Mouse (Mus musculus): Measurements from ENCODE around the gene 1600002K03Rik. TPM values are rescaled to one million over a fixed set of nuclear protein-coding genes. Genes with fewer than 3 reads are reported as not detected.

Gene 1600002K03Rik
- total RNA-seq, 4 experiments from 2014 or later: 4.3 to 7.8 (median 6.9) TPM

DNA sequence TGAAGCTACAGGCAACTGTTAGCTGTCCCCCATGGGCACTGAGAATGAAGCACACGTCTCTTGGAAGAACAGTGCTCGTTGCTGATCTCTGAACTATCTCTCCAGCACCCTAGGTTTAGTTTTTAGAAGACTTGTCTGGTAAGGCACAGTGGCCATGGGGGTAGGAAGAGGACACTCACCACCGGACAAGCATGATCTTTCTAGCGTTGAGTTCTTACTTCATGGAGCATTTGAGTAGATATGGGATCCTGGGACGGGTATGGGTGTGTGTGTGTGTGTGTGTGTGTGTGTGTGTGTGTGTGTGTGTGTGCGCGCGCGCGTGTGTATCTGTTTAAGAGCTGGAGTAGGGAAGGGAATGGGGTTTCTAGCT, 32.1 kb upstream of the 1600002K03Rik start, which contains the start of gene Cbarp:
Cbarp (minus strand) TSS at position 170 of the 370 bp plus-strand sequence.
- no peak for DNase-seq (ENCODE audit: low spot score in 2 of 2)

DNA sequence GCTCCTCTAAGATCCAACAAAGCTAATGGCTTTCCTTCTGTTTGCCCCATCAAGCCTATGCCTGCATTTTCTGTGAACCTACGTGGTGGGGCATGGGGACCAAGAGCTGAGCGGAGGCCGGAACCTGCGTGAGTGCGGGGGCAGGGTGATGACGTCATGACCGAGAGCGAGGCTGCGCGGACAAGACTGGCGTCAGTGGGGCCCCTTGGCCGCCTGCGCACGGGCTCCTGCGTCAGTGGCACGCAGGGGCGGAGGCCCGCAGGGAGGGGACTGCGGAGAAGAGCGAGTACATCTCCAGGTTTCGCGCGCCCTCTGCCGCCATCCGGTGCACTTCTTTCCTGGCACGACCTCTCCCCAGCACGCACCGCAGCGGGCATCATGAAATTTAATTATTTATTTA, 31.5 kb upstream of the 1600002K03Rik start:
- peak; percentile 93 to 96 for DNase-seq (ENCODE audit: low spot score in 2 of 2)

DNA sequence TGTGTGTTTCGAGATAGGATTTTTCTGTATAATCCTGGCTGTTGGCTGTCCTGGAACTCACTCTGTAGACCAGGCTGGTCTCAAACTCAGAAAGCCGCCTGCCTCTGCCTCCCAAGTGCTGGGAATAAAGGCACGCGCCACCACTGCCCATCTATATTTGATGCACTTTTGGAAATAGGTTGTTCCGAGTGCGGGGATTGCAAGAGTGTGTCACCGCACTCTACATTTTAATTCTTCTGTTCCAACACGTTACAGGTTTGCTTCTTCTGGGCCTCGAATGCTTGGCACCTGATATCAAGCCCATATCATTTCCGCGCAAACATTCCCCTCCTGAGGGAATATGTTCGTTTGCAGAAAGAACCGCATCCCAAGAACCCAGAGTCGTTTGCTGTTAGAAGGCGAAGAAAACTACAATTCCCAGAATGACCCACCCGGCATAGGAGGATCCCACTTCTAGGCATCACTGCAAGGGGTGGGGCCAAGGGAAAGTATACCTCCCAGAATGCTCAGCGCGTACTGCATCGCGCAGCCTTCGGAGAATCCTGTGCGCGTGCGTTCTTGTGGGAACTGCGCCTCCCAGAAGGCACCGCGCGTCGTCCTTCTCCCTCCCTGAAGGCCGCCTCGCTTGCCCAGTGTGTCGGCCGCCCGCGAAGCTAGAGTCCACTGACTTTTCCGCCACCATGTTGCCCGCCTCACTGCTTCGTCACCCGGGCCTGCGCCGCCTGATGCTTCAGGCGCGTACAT, 30.8 kb upstream of the 1600002K03Rik start:
- peak; percentile 90 to 91 for DNase-seq (ENCODE audit: low spot score in 2 of 2)

DNA sequence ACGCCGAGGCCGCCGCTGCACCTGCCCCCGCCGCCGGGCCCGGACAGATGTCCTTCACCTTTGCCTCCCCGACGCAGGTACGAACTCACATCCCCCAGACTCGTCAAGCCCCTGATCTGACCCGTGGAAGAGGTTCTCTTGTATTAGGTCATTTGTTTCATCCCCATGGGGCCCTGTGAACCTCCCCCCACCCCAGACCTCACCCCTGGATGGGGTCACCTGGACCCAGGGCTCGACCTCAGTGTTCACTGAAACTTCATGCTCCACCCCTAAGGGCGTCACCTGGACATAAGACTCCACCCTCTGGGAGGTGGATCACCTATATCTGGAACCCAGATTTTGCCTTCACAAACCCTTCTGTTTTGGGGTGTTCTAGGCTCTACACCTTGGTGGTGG, 30.2 kb upstream of the 1600002K03Rik start:
- DNase-seq (ENCODE audit: low spot score in 2 of 2): no peak

DNA sequence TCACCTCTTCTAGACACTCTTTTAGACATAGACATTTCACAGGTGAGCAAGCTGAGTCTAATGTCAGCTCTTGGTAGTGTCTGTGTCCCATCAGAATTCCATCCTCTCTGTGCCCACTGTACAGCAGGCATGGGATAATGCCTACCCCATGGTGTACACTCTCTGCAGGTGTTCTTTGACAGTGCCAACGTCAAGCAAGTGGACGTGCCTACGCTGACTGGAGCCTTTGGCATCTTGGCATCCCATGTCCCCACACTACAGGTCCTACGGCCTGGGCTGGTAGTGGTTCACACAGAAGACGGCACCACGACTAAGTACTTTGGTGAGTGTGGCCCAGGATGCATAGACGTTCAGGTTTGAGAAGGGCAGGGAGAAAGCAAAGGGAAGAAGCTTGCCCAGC, 29.1 kb upstream of the 1600002K03Rik start:
- no peak for DNase-seq (ENCODE audit: low spot score in 2 of 2)

DNA sequence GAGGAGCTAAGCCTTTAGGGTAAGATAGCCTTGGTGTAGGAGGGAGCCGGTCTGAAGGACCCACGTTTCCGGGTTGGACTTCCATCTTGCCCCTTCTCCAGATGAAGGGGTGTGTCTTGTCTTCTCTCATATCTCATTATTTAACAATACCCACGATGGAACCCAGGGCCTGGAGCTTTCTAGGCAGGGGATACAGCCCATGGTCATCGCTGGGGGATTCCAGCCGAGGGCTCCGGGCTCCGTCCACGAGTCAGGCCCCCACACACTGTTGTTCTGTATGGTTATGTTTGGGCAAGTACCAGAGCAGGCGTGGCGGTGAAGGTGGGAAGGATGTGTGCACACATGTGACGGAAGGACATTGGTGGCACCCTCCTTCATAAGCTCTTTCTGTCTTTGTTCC, 28.6 kb upstream of the 1600002K03Rik start:
- DNase-seq (ENCODE audit: low spot score in 2 of 2): no peak

DNA sequence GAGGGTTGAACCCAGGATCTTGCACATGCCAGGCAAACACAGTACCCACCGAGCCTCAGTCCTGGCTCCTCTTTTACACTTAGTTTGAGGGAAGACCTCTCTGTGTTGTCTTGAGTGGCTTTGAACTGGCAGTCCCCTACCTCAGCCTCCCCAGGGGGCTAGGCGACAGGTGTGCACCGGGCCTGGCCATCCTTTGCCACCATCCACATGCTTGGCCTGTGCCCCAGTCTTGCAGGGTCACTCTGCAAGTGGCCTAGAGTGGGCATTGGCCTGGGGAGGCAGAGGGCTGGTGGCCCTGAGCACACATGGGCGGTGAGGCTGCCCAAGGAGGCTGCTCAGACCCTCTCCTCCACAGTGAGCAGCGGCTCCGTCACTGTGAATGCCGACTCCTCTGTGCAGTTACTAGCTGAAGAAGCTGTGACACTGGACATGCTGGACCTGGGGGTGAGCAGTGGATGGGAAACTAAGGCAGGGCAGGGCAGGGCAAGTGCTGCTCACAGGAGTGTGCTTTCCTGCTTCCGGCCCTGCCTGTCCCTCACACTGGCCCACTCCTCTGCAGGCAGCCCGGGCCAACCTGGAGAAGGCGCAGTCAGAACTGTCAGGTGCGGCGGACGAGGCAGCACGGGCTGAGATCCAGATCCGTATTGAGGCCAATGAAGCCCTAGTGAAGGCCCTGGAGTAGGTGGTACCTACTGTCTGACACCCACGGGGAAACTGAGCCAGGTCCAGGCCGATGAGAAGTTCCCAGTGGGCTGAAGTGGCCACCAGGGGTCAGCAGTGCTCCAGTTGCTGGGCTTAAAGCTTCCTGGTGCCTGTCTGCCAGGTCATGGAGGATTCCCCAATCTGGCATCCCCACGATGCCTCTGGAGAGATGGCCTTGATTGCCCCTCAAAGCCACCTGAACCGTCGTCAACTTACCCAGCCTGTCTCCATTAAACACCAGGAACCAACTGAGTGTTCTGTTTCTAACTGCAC, 27.6 kb upstream of the 1600002K03Rik start:
- DNase-seq (ENCODE audit: low spot score in 2 of 2): peak in 1 of 2 experiments; percentile 77

DNA sequence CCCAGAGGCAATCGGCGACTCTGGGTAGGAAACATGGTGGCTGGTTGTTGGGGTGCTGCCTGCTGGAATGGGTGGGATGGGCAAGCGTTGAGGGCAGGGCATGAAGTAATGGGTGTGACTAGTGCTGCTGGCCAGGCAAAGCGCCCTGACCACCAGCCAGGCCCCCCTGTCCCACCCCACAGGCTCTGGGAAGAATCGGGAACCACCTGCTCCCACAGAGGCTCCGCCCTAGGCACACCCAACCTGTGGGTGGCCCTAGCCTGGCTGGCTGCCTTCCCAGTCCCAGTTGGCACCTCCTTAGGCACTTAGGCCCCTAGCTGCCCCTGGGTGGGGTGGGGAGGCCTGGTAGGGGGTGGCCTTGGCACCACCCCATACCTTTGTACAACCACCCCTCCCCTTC, 26.8 kb upstream of the 1600002K03Rik start:
- peak in 1 of 2 experiments; percentile 40 for DNase-seq (ENCODE audit: low spot score in 2 of 2)

DNA sequence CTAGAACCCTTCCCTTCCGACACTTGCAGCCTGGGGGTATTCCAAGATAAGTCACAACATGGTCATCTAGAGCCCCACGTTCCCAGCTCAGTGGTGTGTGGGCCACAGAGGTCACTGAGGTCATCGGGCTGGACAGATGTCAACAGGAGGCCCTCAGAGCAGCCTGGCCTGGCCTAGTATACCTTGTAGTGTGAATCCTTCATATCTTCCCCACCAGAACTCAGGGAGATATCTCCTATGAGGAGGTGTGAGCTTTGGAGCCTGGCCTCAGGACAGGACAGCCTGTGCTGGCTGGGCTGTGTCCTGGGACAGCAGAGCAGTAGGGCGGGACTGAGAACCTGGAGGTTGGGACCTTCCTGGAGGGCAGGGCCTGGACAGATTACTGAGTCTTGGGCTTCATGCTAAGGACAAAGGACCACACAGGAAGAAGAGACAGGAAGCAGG, 26.2 kb upstream of the 1600002K03Rik start:
- no peak for DNase-seq (ENCODE audit: low spot score in 2 of 2)

DNA sequence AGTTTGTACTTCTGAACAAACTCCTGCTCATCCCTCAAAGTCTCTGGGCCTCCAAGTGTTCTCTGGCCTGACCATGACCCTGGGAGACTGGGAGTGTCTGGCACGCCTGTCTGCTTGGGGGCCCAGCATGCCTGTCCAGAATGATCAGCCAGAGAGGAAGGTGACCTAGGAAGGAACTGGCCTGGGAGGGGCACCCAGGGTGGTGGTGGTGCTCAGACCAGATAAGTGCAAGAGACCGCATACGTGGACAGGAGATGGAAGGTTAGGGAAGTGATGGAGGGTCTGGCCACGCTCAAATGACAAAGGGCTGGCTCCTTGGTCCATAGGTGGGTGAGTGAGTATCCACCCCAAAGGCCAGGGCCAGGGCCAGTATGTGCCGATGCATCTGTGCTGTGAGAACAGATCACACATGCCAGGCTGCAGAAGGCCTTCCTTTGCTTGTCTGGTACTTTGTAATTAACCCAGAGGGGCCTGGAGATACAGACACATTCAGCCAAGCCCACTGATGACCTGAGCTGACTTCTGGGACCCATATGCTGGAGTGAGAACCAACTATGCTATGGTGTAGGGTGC, 25.5 kb upstream of the 1600002K03Rik start:
- no peak for DNase-seq (ENCODE audit: low spot score in 2 of 2)

DNA sequence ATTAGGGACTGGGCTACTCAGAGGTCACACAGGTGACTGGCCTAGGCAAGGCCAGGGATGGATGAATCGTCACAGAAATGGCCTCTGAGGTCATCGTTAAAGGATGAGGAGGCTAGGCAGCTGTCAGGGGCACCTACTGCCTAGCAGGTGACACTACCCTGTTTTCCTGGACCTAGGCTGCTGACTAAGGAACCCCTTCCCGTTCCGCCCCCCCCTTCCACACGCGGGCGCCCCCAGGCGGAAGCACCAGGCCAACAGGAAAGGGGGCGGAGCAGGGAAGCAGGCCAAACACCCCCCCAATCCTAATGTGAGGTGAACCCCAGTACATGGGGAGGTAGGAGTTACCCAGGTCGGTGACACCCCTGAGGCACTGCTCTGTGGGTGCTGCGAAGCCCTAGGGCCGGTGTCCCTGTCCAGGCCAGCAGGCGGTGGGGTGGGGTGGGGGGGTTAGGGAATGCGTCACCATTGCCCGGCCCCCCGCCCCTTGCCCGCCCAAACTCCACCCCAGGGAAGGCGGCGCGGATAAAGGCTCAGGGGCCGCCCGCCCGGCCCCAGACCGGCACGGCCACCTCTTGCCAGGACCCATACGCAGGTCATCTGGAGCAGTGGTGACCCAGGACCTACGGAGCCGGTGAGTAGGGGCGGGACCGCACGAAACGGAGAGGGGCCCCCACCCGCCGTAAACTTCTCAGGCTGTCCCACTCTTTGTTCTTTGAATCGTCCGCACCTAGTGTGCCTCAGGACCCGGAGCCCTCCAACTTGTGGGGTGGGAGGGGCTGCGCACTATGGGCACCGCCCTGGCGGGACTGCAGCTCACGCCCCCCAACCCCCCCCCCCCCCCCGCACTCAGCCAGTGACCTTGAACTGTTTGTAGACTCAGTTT, 24.8 kb upstream of the 1600002K03Rik start, which contains the start of gene Midn:
Midn (plus strand) TSS at position 554 of the 883 bp plus-strand sequence.
- DNase-seq (ENCODE audit: low spot score in 2 of 2): peak; percentile 80 to 83

DNA sequence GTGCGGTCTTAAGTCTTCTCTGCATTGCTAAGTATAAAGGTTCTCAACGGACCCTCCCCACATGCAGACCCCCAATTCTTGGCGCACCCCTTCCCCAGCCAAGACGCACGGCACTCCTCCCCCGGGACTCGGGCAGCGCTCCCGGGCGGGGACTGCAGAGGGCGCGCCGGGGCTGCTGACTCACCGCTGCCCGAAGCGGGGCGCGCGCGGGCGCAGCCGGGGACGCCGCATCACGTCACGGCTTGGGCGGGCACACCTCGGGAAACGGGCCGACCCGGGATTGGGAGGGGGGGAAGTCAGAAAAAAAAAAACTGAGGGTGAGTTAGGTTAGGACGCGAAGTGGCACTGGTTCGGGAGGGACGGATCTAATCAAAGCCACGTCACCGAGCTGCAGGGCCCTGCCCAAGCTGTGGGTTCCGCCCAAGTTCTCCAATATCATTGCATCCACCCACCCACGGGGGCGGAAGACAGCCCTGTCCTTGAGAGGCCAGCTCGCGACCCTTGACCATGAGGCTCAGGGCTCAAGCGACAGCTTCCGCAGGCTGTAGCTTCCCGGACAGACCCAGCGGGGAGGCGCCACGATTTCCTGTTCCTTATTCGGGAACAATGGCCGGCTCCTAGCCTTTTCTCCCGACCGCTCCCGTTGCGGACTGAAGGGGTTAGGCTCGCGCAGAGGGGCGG, 24.0 kb upstream of the 1600002K03Rik start:
- peak; percentile 93 to 94 for DNase-seq (ENCODE audit: low spot score in 2 of 2)

DNA sequence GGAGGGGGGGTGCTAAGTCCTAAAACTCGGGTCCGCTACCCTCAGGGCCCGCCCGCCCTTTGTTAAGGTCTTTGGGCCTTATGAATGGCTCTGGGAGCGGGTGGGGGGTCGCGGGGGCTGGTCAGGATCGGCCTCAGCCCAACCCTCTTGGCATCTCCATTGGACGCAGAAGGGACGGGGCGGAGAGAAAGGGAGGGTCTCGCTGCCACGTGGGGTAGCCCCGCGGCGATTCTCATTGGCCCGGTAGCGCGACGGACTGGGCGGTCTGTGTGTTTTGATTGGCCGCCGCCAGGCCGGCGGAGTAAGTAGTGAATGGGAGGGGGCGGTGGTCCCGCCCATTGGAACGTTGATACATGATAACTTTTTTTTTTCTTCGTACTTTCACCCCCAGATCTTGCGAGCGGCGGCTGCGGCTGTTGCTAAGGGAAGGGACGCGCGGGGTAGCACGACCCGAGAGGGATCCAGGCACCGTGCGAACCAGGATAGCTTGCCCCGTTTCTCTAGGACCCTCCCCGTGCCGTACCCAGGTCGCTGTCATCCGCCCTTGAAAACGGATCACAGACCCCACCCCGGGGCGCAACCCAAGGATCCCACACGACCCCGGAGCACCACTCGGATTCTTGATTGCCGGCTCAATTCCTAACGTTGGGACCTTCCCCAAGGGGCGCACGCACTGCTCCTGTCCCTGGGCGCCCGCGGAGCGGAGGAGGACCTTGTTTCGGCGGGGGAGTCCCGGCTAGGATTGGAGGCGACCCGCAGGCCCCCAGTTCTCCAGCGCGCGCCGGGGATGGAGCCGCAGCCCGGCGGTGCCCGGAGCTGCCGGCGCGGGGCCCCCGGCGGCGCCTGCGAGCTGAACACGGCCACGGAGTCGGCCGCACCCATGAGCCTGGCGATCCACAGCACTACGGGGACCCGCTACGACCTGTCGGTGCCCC, 23.2 kb upstream of the 1600002K03Rik start:
- DNase-seq (ENCODE audit: low spot score in 2 of 2): peak; percentile 93 to 95

DNA sequence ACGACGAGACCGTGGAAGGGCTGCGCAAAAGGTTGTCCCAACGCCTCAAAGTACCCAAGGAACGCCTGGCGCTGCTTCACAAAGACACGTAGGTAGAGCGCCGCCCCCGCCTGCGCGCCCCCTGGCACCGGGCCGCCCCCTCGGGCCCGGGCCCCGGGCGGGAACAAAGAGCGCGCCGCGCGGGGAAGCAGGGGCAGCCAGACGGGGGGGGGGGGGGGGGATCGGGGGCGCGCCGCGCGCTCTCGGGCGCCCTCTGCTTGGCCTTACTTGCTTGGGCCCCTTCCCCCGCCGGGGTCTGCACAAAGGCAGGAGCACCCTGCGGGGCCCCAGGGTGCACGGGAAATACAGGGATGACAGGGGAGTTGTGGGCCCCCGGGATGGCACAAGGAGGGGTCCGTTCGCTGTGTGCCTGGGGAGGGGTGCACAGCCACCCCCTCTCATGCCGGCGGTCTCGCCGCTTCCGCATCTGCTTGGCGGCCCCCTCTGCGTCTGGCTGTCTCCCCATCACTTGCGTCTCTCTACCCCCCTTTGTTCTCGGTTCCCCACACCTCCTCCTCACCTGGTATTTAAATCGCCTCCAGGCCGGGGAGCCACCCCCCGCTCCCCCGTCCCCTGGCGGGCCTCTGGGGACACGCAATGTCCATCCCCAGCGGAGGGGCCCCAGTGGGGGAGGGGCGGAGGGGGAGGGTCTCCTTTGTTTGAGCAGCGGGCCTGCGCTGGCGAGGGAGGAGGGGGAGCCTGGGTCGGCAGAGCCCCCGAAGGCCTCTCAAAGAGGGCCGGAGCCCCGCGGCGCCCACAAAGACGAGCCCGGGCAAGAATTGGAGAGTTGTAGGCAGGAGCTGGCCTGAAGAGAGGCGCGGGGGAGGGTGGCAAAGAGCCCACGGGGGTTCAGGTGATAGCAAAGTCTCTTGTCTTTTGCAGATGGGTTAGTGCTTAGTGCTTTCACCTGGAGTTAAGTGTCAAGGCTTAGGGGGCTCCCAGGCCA, 22.2 kb upstream of the 1600002K03Rik start:
- DNase-seq (ENCODE audit: low spot score in 2 of 2): peak in 1 of 2 experiments; percentile 36

DNA sequence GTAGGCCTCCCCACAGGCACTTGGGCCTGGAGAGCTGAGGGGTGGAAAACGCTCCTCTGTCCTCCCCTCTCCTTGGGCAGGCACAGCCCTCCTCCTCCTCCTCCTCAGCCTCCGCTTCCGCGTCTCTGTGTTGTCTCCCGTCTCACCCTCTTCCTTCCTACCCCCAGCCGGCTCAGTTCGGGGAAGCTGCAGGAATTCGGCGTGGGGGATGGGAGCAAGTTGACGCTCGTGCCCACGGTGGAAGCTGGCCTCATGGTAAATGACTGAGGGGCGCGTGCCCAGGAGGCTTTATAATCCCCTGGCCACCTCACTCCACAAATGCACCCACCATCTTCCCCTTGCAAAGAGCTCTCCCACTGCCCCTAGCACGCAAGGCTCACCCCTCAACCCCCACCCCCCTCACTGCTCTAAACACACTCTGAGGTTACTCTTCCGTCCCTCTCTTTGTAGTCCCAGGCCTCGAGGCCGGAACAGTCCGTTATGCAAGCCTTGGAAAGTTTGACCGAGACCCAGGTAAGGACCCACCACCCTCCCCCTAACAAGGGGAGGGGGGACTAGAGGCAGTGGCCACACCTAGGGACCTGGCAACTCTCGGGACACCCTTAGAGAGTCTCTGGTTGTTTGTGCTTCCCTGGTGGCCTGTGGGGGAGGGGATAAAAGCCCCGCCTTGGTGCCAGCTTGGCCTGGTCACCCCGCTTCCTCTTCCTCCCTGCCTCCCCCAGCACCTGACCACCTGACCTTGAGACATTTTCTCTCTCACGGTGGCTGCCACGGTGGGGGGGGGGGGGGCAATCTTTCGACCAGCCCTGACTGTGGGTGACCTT, 21.3 kb upstream of the 1600002K03Rik start:
- DNase-seq (ENCODE audit: low spot score in 2 of 2): no peak

DNA sequence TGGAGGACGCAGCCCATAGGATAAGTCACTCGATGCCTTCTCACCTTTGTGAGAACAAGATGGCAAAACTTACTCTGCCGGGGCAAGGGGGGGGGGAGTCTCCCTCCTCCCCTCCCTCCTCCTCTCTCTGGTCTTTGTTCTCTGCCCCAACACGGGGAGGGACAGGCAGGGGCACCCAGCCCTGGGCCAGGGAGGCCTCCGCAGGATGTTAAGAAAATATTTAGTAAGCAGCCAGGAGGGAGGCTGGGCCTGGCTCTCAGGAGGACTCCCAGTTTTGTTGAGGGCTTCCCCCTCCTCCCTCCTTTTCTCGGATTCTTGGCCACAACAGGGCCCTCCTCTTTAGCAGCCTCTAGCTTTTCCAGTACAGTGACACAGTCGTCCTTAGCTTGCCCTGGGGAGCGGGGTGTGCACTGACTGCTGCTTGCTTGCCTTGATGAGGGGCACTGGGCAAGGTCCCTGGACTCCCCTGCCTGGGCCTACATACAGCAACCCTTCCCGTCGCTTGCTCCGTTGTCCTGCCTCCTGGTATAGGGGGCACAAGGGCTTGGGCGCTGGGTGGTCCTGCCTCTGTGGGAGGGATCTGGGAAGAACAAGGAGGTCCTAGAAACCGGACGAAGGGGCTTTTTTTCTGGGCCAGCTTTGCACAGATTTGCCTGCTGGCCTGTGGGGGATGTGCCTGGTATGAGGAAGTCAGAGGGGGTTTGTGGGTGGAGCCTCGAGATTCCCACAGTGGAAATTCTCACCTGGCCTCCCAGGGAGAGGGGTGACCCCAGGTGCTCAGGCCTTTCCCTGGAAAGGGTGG, 20.5 kb upstream of the 1600002K03Rik start:
- no peak for DNase-seq (ENCODE audit: low spot score in 2 of 2)
